Mouse (Mus musculus) mouse embryonic stem cell (cell line): ENCODE measurements at regions not wholly inside any gene's neighbourhood (a gene's known extent, or its start where the extent isn't known, plus 50 kb on each side); places are given as distances from the start of the nearest gene placed in this dataset.

Experiments
- in situ Hi-C, 2 experiments: fragments of 300-500 bp; cut with MboI; formaldehyde crosslinking; loops; 1 replicate in 1 of 2; 3 replicates in 1 of 2; pipeline ENCODE4 v1.14.3; 2019 to 2020; ENCODE audit warnings: low sequenced_read_pairs in 2 of 2, low pct_unique_long_range_greater_than_20kb in 1 of 2, mixed read lengths in 1 of 2; ENCODE audit not compliant: unreplicated experiment in 1 of 2

GRCm38 (mm10) chr8:89439304-89439703 is 395.3 kb upstream of the Sall1 start:
- in situ Hi-C loops = no loop called here

- in situ Hi-C loops = no loop called here
Measured at GRCm38 (mm10) chr8:89426969-89427368, 383.0 kb upstream of the Sall1 start.

GRCm38 (mm10) chr8:89415287-89415686 is 371.3 kb upstream of the Sall1 start:
- in situ Hi-C loops = no loop called here

- in situ Hi-C loops = no loop called here
Measured at GRCm38 (mm10) chr8:89412500-89412899, 368.5 kb upstream of the Sall1 start.

- in situ Hi-C loops = no loop called here
Measured at GRCm38 (mm10) chr8:89412046-89412445, 368.1 kb upstream of the Sall1 start.

- in situ Hi-C loops = no loop called here
Measured at GRCm38 (mm10) chr8:89406688-89407087, 362.7 kb upstream of the Sall1 start.

GRCm38 (mm10) chr8:89404287-89404686 is 360.3 kb upstream of the Sall1 start:
- in situ Hi-C loops = no loop called here

- in situ Hi-C loops = no loop called here
Measured at GRCm38 (mm10) chr8:89396673-89397072, 352.7 kb upstream of the Sall1 start.

- in situ Hi-C loops = no loop called here
Measured at GRCm38 (mm10) chr8:89392749-89393148, 348.8 kb upstream of the Sall1 start.

- in situ Hi-C loops = no loop called here
Measured at GRCm38 (mm10) chr8:89388761-89389160, 344.8 kb upstream of the Sall1 start.

- in situ Hi-C loops = no loop called here
Measured at GRCm38 (mm10) chr8:89387295-89387694, 343.3 kb upstream of the Sall1 start.

GRCm38 (mm10) chr8:89385028-89385427 is 341.1 kb upstream of the Sall1 start:
- in situ Hi-C loops = no loop called here

GRCm38 (mm10) chr8:89383781-89384180 is 339.8 kb upstream of the Sall1 start:
- in situ Hi-C loops = no loop called here

- in situ Hi-C loops = no loop called here
Measured at GRCm38 (mm10) chr8:89382538-89383380, 338.8 kb upstream of the Sall1 start.

GRCm38 (mm10) chr8:89380436-89380835 is 336.5 kb upstream of the Sall1 start:
- in situ Hi-C loops = no loop called here

GRCm38 (mm10) chr8:89372761-89373160 is 328.8 kb upstream of the Sall1 start:
- in situ Hi-C loops = no loop called here

- in situ Hi-C loops = no loop called here
Measured at GRCm38 (mm10) chr8:89371773-89372132, 327.8 kb upstream of the Sall1 start.

GRCm38 (mm10) chr8:89370816-89371772 is 327.1 kb upstream of the Sall1 start:
- in situ Hi-C loops = no loop called here

- in situ Hi-C loops = no loop called here
Measured at GRCm38 (mm10) chr8:89365430-89365829, 321.5 kb upstream of the Sall1 start.
